Mouse (Mus musculus): ENCODE measurements around the gene Ano2. TPM values are rescaled to one million over a fixed set of nuclear protein-coding genes. Genes with fewer than 3 reads are reported as not detected.

Ano2 gene
- 0.05 and 0.24 TPM in 2 replicates for polyA plus RNA-seq (2015; fragmentation: Nextera tagmentation; extraction: Ambion mirVana)

- Histone ChIP-seq H3K36me3 (no peaks in the 10 kb centered on the region), H3K4me3 (peak within 1 kb of the TSS; percentile 27), H3K4me1 (peaks cover 9% of the 10 kb centered on the region), H3K4me2 (peak within 1 kb of the TSS; percentile 48), H3K9me3 (no peaks in the 10 kb centered on the region), H3K9ac (no peak within 1 kb of the TSS), H3K27ac (no peak within 1 kb of the TSS), H3K27me3 (peaks cover 23% of the 10 kb centered on the region)
- no peak for ATAC-seq (ENCODE audit: insufficient number of reproducible peaks, low FRiP score, low TSS enrichment, low read depth)
- under 1% methylated on average over 20 of the region's 20 CpGs for WGBS
Measured at GRCm38 (mm10) chr6:125690057-125690703, at the start of gene Ano2. Ano2 (plus strand) TSS chr6:125690419.

GRCm38 (mm10) chr6:125640486-125640885, 49.7 kb upstream of the Ano2 start:
- H3K4me1 ChIP-seq = no peaks in the 10 kb centered on the region
- no peaks in the 10 kb centered on the region for H3K9me3 ChIP-seq
- no peak for ATAC-seq (ENCODE audit: insufficient number of reproducible peaks, low FRiP score, low TSS enrichment, low read depth)
- H3K27me3 ChIP-seq = 0 out of 2 replicates have a peak, but pooled peaks cover 4% of the 10 kb centered on the region
- H3K27ac ChIP-seq = no peak overlapping the region
- WGBS = 60% methylated on average over 4 of the region's 4 CpGs
- H3K9ac ChIP-seq = no peak overlapping the region
- no peaks in the 10 kb centered on the region for H3K36me3 ChIP-seq
- H3K4me2 ChIP-seq = no peak overlapping the region
- no peak overlapping the region for H3K4me3 ChIP-seq

GRCm38 (mm10) chr6:125641146-125641545, 49.1 kb upstream of the Ano2 start:
- Histone ChIP-seq H3K36me3 (no peaks in the 10 kb centered on the region), H3K4me1 (no peaks in the 10 kb centered on the region), H3K4me3 (no peak overlapping the region), H3K27ac (no peak overlapping the region), H3K9me3 (no peaks in the 10 kb centered on the region), H3K27me3 (0 out of 2 replicates have a peak, but pooled peaks cover 4% of the 10 kb centered on the region), H3K4me2 (no peak overlapping the region), H3K9ac (no peak overlapping the region)
- 74% methylated on average over 8 of the region's 8 CpGs for WGBS
- no peak for ATAC-seq (ENCODE audit: insufficient number of reproducible peaks, low FRiP score, low TSS enrichment, low read depth)

DNA sequence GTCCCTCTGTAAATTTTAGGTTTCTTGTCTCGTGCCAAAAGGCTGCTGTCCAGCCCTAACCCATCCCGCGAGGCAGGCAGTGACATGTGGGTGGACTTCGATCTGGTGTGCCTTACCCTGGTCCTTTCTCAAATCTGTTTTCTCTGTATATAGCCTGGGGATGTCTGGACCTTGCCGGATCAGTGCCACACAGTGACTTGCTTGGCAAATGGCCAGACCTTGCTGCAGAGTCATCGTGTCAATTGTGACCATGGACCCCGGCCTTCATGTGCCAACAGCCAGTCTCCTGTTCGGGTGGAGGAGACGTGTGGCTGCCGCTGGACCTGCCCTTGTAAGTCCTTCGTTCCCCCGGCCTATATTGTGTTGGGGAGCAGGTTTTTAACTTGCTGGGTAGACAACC, 41.3 kb upstream of the Ano2 start:
- Histone ChIP-seq H3K9ac (no peak overlapping the region), H3K4me1 (no peaks in the 10 kb centered on the region), H3K36me3 (no peaks in the 10 kb centered on the region), H3K4me2 (no peak overlapping the region), H3K27ac (no peak overlapping the region), H3K27me3 (no peaks in the 10 kb centered on the region), H3K4me3 (no peak overlapping the region), H3K9me3 (no peaks in the 10 kb centered on the region)
- no peak for ATAC-seq (ENCODE audit: insufficient number of reproducible peaks, low FRiP score, low TSS enrichment, low read depth)
- 78% methylated on average over 12 of the region's 12 CpGs for WGBS

DNA sequence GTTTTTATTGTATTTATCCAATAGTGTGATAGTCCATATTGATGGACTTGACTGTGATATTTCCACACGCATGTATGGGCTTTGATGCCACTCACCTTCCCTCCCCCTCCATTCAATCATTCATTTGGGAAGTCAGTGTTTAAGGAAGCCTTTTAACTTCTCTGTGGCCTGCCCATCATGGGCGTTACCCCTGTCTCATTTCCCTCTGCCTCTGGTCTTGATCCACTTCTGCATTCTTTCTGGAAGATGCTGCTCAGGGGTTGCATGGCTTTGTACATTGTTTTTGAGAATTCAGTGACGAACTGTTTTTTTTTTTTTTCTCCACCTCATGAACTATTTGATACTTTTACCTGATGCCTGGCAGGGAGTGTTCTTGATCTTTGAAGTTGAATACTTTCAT, 38.9 kb upstream of the Ano2 start:
- Histone ChIP-seq H3K27me3 (no peaks in the 10 kb centered on the region), H3K9ac (no peak overlapping the region), H3K4me1 (peaks cover 3% of the 10 kb centered on the region; the same call in 1 of the 2 replicates), H3K36me3 (no peaks in the 10 kb centered on the region), H3K27ac (no peak overlapping the region), H3K9me3 (no peaks in the 10 kb centered on the region), H3K4me3 (no peak overlapping the region), H3K4me2 (no peak overlapping the region)
- no peak for ATAC-seq (ENCODE audit: insufficient number of reproducible peaks, low FRiP score, low TSS enrichment, low read depth)
- WGBS = 80% methylated on average over 3 of the region's 3 CpGs

- Histone ChIP-seq H3K27ac (no peak overlapping the region), H3K27me3 (0 out of 2 replicates have a peak, but pooled peaks cover 5% of the 10 kb centered on the region), H3K36me3 (no peaks in the 10 kb centered on the region), H3K4me3 (no peak overlapping the region), H3K4me2 (no peak overlapping the region), H3K9me3 (no peaks in the 10 kb centered on the region), H3K9ac (no peak overlapping the region), H3K4me1 (peaks cover 3% of the 10 kb centered on the region; the same call in 1 of the 2 replicates)
- WGBS = 53% methylated on average over 1 of the region's 1 CpGs
- no peak for ATAC-seq (ENCODE audit: insufficient number of reproducible peaks, low FRiP score, low TSS enrichment, low read depth)
Measured at GRCm38 (mm10) chr6:125653416-125653815, 36.8 kb upstream of the Ano2 start.

- Histone ChIP-seq H3K4me2 (no peak overlapping the region), H3K9me3 (no peaks in the 10 kb centered on the region), H3K9ac (no peak overlapping the region), H3K4me1 (peaks cover 3% of the 10 kb centered on the region; the same call in 1 of the 2 replicates), H3K27me3 (0 out of 2 replicates have a peak, but pooled peaks cover 5% of the 10 kb centered on the region), H3K27ac (no peak overlapping the region), H3K36me3 (no peaks in the 10 kb centered on the region), H3K4me3 (no peak overlapping the region)
- 84% methylated on average over 13 of the region's 13 CpGs for WGBS
- no peak for ATAC-seq (ENCODE audit: insufficient number of reproducible peaks, low FRiP score, low TSS enrichment, low read depth)
Measured at GRCm38 (mm10) chr6:125656921-125657320, 33.3 kb upstream of the Ano2 start.

DNA sequence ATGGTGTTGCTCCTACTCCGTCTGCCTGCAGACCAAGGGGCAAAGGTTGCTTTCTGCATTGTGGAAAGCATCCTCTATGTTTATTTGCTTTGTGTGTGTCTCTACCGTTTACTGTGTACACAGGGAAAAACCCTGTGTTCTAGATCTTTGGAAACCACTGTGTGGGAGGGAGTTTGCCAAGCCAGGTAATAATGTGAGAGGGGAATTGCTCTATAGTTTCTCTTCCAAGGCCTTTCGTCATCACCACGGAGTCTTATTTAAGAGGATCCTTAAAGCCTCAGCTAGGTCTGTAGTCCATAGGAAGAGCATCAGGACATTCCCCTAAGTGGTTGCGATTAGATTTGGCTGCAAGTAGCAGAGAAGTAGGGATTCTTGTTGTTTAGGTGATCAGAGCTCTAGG, 32.3 kb upstream of the Ano2 start:
- Histone ChIP-seq H3K4me2 (no peak overlapping the region), H3K36me3 (no peaks in the 10 kb centered on the region), H3K27me3 (0 out of 2 replicates have a peak, but pooled peaks cover 5% of the 10 kb centered on the region), H3K9ac (no peak overlapping the region), H3K9me3 (no peaks in the 10 kb centered on the region), H3K4me1 (peaks cover 3% of the 10 kb centered on the region; the same call in 1 of the 2 replicates), H3K4me3 (no peak overlapping the region), H3K27ac (no peak overlapping the region)
- no peak for ATAC-seq (ENCODE audit: insufficient number of reproducible peaks, low FRiP score, low TSS enrichment, low read depth)
- 87% methylated on average over 5 of the region's 5 CpGs for WGBS

DNA sequence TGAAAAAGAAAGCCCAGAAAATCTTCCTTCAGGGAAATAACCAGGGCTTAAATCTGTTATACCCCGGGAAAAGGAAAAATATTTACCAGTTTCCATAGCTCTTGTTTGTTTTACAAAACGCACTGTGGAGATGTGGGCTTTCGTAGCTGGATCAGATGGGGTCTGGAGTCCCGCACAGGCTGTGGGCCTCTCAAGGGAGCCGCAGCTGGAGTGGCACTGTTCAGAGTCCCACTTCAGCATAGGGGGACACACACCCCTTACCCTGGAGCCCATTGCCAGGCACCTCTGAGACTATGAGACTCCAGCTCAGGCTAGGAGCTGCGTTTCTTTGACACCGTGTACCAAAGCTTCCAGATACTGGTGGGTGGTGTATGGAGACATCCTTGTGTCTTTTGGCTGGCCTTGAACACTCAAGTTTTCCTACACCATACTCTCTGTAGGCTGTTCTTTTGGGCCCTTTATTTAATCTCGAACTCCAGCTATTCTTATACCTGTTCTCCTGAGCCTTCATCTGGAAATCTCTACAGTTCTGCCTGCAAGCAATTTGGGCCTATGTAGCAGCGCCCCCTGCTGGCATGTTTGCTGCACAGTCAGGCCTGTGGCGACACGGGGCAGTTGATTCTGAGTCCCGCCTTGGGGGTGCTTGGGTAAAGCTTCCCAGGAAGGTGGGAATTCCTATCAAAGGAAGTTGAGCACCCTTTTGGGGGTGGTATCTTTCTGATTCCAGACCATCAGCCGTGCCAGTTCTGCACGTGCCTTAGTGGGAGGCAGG, 28.9 kb upstream of the Ano2 start:
- H3K9ac ChIP-seq = no peak overlapping the region
- no peaks in the 10 kb centered on the region for H3K4me1 ChIP-seq
- no peak overlapping the region for H3K27ac ChIP-seq
- H3K4me3 ChIP-seq = no peak overlapping the region
- no peak overlapping the region for H3K4me2 ChIP-seq
- no peaks in the 10 kb centered on the region for H3K36me3 ChIP-seq
- H3K27me3 ChIP-seq = 0 out of 2 replicates have a peak, but pooled peaks cover 5% of the 10 kb centered on the region
- 43% methylated on average over 14 of the region's 14 CpGs for WGBS
- no peak for ATAC-seq (ENCODE audit: insufficient number of reproducible peaks, low FRiP score, low TSS enrichment, low read depth)
- no peaks in the 10 kb centered on the region for H3K9me3 ChIP-seq

DNA sequence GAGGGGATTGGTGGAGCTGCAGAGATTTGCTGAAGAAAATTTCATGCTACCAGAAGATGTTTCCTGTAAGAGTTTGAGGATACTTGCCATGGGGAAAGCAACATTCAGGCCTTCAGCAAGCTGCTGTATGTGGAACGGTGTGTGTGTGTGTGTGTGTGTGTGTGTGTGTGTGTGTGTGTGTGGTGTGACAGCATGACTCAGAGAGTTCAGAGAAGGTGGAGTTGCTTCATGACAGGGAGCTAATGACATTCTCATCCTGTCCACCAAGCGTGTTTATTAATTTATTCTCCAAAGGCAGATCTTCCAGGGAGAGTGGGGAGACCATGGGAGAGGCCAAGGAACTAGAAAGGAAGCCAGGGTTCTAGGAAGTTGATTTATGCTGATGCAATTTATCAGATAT, 26.3 kb upstream of the Ano2 start:
- H3K4me2 ChIP-seq = no peak overlapping the region
- H3K4me3 ChIP-seq = no peak overlapping the region
- no peak for ATAC-seq (ENCODE audit: insufficient number of reproducible peaks, low FRiP score, low TSS enrichment, low read depth)
- H3K9me3 ChIP-seq = no peaks in the 10 kb centered on the region
- H3K36me3 ChIP-seq = no peaks in the 10 kb centered on the region
- H3K4me1 ChIP-seq = no peaks in the 10 kb centered on the region
- no peak overlapping the region for H3K9ac ChIP-seq
- H3K27me3 ChIP-seq = no peaks in the 10 kb centered on the region
- 71% methylated on average over 2 of the region's 2 CpGs for WGBS
- H3K27ac ChIP-seq = no peak overlapping the region

DNA sequence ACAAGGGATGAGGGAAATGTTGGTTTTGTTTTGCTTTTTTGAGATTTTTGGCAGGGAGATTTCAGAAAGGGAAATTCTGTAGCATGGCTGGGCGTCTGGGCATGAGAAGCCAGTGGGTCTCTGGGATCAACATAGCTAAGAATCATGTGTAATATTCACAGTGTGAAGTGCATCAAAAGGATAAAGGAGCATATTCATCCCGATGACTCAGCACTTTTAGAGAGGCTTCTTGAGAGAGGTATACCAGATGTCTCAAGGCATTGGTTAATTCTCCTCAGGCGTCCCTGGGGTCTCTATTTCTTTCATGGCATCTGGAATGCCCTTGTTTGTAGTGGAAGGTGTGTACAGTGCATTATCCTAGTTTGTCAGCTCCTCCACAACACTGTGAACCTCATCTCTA, 18.4 kb upstream of the Ano2 start:
- H3K9ac ChIP-seq = no peak overlapping the region
- H3K4me3 ChIP-seq = no peak overlapping the region
- H3K4me2 ChIP-seq = no peak overlapping the region
- no peaks in the 10 kb centered on the region for H3K9me3 ChIP-seq
- no peaks in the 10 kb centered on the region for H3K36me3 ChIP-seq
- no peak for ATAC-seq (ENCODE audit: insufficient number of reproducible peaks, low FRiP score, low TSS enrichment, low read depth)
- 0 out of 2 replicates have a peak, but pooled peaks cover 3% of the 10 kb centered on the region for H3K27me3 ChIP-seq
- H3K27ac ChIP-seq = no peak overlapping the region
- H3K4me1 ChIP-seq = no peaks in the 10 kb centered on the region
- WGBS = 76% methylated on average over 3 of the region's 3 CpGs

DNA sequence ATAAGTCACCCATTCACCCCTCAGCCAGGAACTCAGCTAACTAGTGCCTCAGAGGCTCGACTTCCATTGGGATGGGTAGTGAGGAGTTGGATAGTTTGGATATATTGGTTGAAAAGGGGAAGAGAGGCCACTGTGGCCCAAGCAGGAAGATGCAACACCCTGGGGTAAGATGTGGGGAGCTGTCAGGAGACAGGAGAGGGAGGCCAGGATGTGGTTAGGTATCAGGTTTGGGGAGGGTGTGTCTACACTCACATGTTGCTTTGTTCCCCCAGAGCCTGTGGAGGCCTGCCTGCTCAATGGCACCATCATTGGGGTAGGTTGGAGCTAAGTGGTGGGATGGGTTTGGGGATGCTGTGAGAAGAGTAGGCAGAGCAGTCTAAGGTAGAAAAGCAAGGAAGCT, 11.7 kb upstream of the Ano2 start:
- H3K27me3 ChIP-seq = no peaks in the 10 kb centered on the region
- no peak overlapping the region for H3K4me3 ChIP-seq
- WGBS = 78% methylated on average over 1 of the region's 1 CpGs
- H3K27ac ChIP-seq = no peak overlapping the region
- no peaks in the 10 kb centered on the region for H3K9me3 ChIP-seq
- no peaks in the 10 kb centered on the region for H3K36me3 ChIP-seq
- H3K4me1 ChIP-seq = peaks cover 12% of the 10 kb centered on the region
- ATAC-seq (ENCODE audit: insufficient number of reproducible peaks, low FRiP score, low TSS enrichment, low read depth) = no peak
- H3K4me2 ChIP-seq = no peak overlapping the region
- no peak overlapping the region for H3K9ac ChIP-seq
